Mouse (Mus musculus) hindbrain, embryonic 12.5 days (tissue): ENCODE results near the gene Fam89b. TPM values are rescaled to one million over a fixed set of nuclear protein-coding genes. Genes with fewer than 3 reads are reported as not detected.
A peak's percentile ranks its signal among the peaks of the same experiment; 100 is the strongest.

Source experiments
- ATAC-seq: fragments of 200-750 bp; cut with Nextera tagmentation; 2 replicates; pipeline ENCODE4 v1.8.0; 2017; ENCODE audit warnings: moderate TSS enrichment; ENCODE audit not compliant: low FRiP score
- H3K27ac ChIP-seq: fragments of 300-500 bp; sonication (generic); 2 replicates; pipeline ENCODE4 v1.5.1; 2016; ENCODE audit warnings: mild to moderate bottlenecking
- H3K27me3 ChIP-seq: fragments of 300-500 bp; sonication (generic); 2 replicates; pipeline ENCODE4 v1.6.1; 2016; ENCODE audit warnings: mild to moderate bottlenecking
- H3K36me3 ChIP-seq: fragments of 300-500 bp; sonication (generic); 2 replicates; pipeline ENCODE4 v1.6.1; 2016; ENCODE audit warnings: mild to moderate bottlenecking
- H3K4me1 ChIP-seq: fragments of 300-500 bp; sonication (generic); 2 replicates; pipeline ENCODE4 v1.6.1; 2016
- H3K4me2 ChIP-seq: fragments of 300-500 bp; sonication (generic); replicated peaks from 2 replicates; pipeline ENCODE4 v1.6.1; 2016; ENCODE audit warnings: mild to moderate bottlenecking
- H3K4me3 ChIP-seq: fragments of 300-500 bp; sonication (generic); 2 replicates; pipeline ENCODE4 v1.5.1; 2016; ENCODE audit warnings: mild to moderate bottlenecking
- H3K9ac ChIP-seq: fragments of 300-500 bp; sonication (generic); 2 replicates; pipeline ENCODE4 v1.6.1; 2016; ENCODE audit warnings: mild to moderate bottlenecking, moderate library complexity
- H3K9me3 ChIP-seq: fragments of 300-500 bp; sonication (generic); replicated peaks from 2 replicates; pipeline ENCODE4 v1.6.1; 2016; ENCODE audit warnings: mild to moderate bottlenecking
- WGBS: fragments of 180-500 bp; shearing (Covaris S2); methylation state at CpG from one replicate; pipeline ENCODE4 v1.1.7; 2016; 5-methylcytosine and 5-hydroxymethylcytosine counted together
- polyA plus RNA-seq: library from polyadenylated mRNA; unstranded; fragments of >200 nt; fragmentation: Nextera tagmentation; extraction: Ambion mirVana; gene quantifications from 2 replicates; pipeline ENCODE4 v1.2.1, GENCODE M21; 2016

The Fam89b gene
- polyA plus RNA-seq, 1 experiment from 2014 or later = 177 TPM

DNA sequence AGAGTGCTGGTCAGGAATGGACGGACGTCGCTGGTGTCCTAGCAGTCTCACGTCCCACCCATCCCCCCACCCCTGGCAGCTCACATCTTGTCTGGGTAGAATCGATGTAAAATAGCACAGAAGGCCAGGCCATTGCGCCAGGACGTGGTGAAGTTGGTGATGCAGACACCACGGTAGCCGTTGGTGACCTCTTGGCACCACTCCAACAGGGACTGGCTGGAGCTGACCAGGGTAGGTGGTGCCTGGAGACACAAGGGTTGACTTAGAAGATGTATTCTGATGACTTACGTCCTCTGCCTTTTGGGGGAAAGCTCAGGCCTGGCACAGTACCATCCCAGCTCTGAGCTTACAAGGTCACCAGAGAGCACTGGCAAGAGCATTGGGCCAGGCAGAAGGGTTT, 12.5 kb downstream of the Fam89b start:
- Histone ChIP-seq H3K27ac (no peak overlapping the region), H3K9me3 (no peaks in the 10 kb centered on the region), H3K36me3 (peaks cover 69% of the 10 kb centered on the region), H3K4me3 (no peak overlapping the region), H3K4me2 (no peak overlapping the region), H3K4me1 (peaks cover 35% of the 10 kb centered on the region), H3K27me3 (no peaks in the 10 kb centered on the region; the same call in 1 of the 2 replicates), H3K9ac (no peak overlapping the region)
- 59% methylated on average over 10 of the region's 10 CpGs for WGBS
- 0 out of 2 replicates have a peak, but pooled peaks have one; percentile 7 for ATAC-seq

DNA sequence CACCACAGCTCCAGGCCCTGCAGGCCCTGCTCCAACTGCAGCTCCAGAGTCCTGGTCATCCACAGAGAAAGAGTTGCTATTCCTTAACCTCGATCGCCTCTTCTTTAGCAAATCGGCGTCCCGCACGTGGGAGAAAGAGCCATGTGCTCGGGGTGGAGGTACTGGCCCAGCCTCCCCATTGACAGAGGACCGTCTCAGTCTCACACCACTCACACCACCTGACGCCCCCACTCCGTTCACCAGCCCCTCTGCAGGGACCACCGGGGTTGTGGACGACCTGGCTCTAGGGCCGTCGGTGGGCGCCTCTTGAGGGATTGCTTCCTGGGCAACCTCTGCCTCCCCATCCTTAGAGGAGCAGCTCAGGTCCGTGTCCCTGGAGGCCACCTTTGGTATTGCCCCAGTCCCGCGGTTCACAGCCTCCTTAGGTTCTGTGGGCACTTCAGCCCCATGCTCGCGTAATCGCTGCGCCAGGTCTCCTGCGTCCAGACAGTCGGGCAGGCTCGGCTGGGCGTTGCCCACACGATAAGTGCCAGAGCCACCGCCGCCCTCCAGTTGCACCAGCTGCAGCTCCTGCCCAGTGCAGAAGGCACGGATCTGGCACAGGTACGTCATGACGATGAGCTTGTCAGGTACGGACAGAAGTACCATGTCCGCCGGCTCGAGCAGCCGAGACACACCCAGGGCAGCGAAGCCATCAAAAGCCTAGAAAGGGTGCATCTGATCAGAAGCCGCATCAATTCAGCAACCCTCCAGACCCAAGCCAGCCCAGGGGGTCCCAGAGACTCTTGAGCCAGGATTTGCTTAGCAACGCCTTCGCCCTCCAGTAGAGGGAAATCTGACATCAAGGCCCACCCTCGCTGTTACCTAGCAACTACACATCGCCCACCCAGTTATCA, 13.4 kb downstream of the Fam89b start:
- ATAC-seq = peak; percentile 70
- H3K4me3 ChIP-seq = peak overlapping the region; percentile 4; the same call in 1 of the 2 replicates

DNA sequence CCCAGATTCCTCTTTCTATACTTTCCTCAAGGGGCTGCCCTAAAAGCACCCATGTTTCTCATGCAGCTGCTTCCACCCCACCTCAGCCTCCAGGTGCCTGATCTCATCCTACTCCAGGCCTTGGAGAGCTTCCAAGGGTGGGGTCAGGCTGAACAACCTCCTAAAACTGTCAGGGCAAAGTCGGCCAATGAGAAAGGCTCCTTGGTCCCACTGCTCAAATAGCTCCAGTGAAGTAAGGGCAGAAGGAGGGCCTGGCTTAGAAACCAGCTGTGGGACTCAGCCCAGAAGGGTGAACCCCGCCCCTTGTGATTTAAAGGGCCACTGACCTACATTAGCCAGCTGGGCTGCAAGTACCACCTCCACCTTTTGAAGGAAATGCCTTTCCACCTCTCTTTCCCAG, 15.7 kb downstream of the Fam89b start:
- 0 out of 2 replicates have a peak overlapping the region, but pooled peaks have one; percentile 32 for H3K9ac ChIP-seq
- H3K27ac ChIP-seq = no peak overlapping the region
- no peaks in the 10 kb centered on the region for H3K9me3 ChIP-seq
- no peaks in the 10 kb centered on the region; the same call in 1 of the 2 replicates for H3K27me3 ChIP-seq
- H3K4me3 ChIP-seq = no peak overlapping the region
- 14% methylated on average over 2 of the region's 2 CpGs for WGBS
- no peak overlapping the region for H3K4me2 ChIP-seq
- peaks cover 60% of the 10 kb centered on the region for H3K36me3 ChIP-seq
- H3K4me1 ChIP-seq = peaks cover 35% of the 10 kb centered on the region
- ATAC-seq = no peak

More for the DNA sequence above, 13.4 kb downstream of the Fam89b start:
- Histone ChIP-seq H3K9ac (peak overlapping the region; percentile 20; the same call in 1 of the 2 replicates), H3K4me1 (peaks cover 35% of the 10 kb centered on the region), H3K36me3 (peaks cover 60% of the 10 kb centered on the region), H3K27ac (no peak overlapping the region), H3K27me3 (no peaks in the 10 kb centered on the region; the same call in 1 of the 2 replicates), H3K4me2 (peak overlapping the region; percentile 40), H3K9me3 (no peaks in the 10 kb centered on the region)
- WGBS = 21% methylated on average over 43 of the region's 43 CpGs

DNA sequence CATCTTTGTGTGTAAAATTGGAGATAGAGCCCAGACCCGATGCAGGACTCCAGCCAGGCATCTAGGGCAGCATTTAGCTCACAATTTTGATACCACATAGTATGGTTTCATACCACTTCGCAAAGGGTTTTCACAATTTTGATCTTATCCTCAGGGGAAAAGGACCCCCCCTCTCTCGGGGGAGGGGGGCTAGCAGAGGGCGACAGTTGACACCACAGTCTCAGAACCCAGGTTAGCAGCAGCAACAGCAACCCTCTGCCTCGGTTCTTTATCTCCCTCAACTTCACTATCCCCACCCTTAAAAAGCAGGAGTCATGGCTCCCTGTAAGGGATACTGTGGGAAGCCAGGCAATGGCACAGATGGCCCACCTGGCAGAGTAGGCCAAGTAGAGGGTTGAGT, 16.2 kb downstream of the Fam89b start:
- Histone ChIP-seq H3K9me3 (no peaks in the 10 kb centered on the region), H3K36me3 (peaks cover 60% of the 10 kb centered on the region), H3K4me3 (no peak overlapping the region), H3K4me1 (peaks cover 35% of the 10 kb centered on the region), H3K27ac (no peak overlapping the region), H3K4me2 (no peak overlapping the region), H3K9ac (0 out of 2 replicates have a peak overlapping the region, but pooled peaks have one; percentile 32), H3K27me3 (no peaks in the 10 kb centered on the region; the same call in 1 of the 2 replicates)
- 77% methylated on average over 5 of the region's 5 CpGs for WGBS
- no peak for ATAC-seq

DNA sequence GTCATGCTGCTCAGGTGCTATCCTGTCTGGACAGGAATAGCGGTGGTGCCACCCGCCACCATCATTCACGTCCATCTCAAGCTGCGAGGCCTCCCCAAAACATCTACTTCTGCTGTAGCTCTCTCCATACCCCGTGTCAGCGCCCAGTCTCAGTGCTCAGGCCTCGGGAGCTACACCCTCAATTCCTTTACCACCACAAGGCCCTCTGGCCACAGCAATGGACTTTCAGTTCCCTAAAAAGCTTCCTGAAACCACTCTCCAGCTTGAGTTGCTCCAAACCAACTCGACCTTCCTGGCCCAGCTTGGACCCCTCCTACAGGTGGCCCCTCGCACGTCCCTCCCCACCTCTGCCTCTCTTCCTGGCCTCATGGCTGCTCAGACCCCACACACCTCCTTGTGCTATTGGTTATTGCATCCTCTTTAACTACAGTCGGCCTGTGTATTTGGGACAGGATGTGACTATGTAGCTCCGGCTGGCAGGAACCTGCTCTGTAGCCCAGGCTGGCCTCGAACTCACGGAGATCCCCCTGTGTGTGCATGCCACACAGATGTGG, 17.5 kb downstream of the Fam89b start:
- WGBS = 94% methylated on average over 14 of the region's 14 CpGs
- Histone ChIP-seq H3K27ac (no peak overlapping the region), H3K4me1 (peaks cover 28% of the 10 kb centered on the region), H3K9me3 (no peaks in the 10 kb centered on the region), H3K36me3 (peaks cover 62% of the 10 kb centered on the region), H3K27me3 (no peaks in the 10 kb centered on the region; the same call in 1 of the 2 replicates), H3K9ac (no peak overlapping the region), H3K4me2 (no peak overlapping the region), H3K4me3 (no peak overlapping the region)
- no peak for ATAC-seq

DNA sequence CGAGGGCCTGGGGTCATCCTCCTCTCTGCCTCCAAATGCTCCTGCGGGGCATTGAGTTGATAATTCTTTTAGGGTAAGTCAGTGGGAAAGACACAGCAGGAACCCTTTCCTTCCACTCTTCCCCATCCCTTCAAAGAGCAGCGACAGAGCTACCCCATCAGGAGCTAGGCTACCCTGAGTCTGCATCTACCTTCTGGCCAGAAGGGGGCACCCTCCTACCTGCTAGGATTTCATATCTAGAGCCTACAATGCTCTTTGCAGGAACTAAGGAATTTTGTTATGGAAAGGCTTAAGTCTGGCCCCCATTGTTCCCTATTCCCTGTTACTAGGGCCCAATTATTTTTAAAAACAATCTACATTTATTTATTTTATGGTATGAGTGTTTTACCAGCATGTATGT, 18.2 kb downstream of the Fam89b start:
- Histone ChIP-seq H3K27me3 (no peaks in the 10 kb centered on the region), H3K9ac (no peak overlapping the region), H3K4me2 (no peak overlapping the region), H3K9me3 (no peaks in the 10 kb centered on the region), H3K4me1 (peaks cover 20% of the 10 kb centered on the region), H3K36me3 (peaks cover 68% of the 10 kb centered on the region), H3K4me3 (no peak overlapping the region), H3K27ac (no peak overlapping the region)
- WGBS = 9% methylated on average over 3 of the region's 3 CpGs
- no peak for ATAC-seq

DNA sequence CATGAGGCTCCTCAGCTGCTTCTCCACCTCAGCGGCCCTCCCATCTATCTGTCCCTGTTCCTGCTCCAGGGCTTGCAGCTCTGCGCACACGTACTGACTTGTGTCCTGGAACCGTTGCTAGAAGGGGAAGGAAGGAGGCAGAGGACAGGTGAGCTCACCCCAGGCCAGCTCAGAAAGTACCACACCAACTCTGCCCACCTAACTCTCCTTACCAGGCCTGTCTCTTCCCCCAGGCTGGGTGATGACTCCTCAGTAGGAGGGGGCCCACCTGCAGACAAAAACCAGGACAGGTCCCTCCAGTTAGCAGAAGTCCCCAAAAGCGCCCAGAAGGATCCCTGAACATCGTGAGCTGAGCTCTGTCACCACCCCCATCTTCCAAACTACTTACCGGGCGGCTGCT, 18.9 kb downstream of the Fam89b start:
- H3K36me3 ChIP-seq = peaks cover 71% of the 10 kb centered on the region

DNA sequence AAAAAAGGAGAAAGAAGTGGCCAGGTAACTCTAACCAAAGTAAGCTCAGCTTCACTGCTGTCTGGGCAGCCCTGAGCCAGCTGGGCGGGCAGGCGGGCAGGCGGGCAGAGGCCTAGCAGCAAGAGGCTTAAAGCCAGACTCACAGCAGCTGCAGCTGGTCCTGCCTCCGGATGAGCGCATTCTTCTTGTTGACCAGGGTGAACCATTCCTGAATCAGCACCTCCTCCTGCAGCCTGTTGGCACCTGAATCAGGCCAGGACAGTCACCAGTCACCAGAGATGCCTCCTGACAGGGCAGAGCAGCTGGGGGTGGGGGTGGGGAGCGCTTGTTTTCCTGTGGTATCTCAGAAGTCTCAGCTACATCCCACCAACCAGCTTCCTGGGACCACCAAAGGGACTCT, 19.4 kb downstream of the Fam89b start:
- H3K27me3 ChIP-seq = no peaks in the 10 kb centered on the region
- H3K9ac ChIP-seq = no peak overlapping the region
- H3K27ac ChIP-seq = no peak overlapping the region
- no peak overlapping the region for H3K4me3 ChIP-seq
- ATAC-seq = no peak
- no peak overlapping the region for H3K4me2 ChIP-seq
- WGBS = 93% methylated on average over 6 of the region's 6 CpGs
- peaks cover 71% of the 10 kb centered on the region for H3K36me3 ChIP-seq
- no peaks in the 10 kb centered on the region for H3K9me3 ChIP-seq
- peaks cover 9% of the 10 kb centered on the region; the same call in 1 of the 2 replicates for H3K4me1 ChIP-seq

More for the DNA sequence above, 18.9 kb downstream of the Fam89b start:
- Histone ChIP-seq H3K27me3 (no peaks in the 10 kb centered on the region), H3K4me2 (no peak overlapping the region), H3K9ac (no peak overlapping the region), H3K4me1 (peaks cover 14% of the 10 kb centered on the region), H3K27ac (no peak overlapping the region), H3K4me3 (no peak overlapping the region), H3K9me3 (no peaks in the 10 kb centered on the region)
- WGBS = 71% methylated on average over 8 of the region's 8 CpGs
- ATAC-seq = no peak

DNA sequence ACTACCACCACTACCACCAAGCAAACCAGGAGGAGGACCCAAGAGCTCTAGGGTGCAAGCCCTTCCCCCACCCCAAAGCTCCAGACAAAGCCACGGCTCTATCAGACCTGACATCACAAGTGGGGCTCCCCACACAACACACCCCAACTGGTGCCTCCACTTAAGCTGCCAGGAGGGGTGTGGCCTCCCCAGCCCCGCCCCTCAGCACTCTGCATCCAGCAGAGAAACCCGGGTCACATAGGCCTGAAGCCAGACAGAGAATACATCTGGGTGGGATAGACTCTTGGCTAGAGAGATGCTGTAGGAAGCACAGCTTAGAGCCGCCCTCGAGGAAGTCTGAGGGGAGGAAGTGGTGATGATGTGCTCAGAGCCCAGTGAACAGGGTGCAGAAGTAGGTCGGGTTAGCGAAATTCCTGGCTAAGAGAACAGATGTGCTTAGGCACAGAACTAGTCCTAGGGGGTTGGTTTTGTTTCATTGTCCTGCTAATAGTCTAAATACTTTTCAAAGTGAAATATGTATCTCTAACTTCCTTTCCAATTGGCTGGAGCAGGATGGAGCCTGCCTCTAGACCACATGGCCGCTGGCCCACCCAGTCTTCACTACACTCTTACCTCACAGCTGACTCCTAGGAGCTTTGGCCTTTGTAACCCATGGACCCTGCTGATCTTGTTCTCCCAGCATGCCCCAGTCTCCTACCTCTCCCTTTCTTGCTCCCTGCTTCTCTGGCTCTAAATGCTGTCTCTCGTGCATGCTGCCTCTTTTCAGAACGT, 24.5 kb downstream of the Fam89b start:
- no peak overlapping the region; the same call in 1 of the 2 replicates for H3K27ac ChIP-seq
- no peak overlapping the region for H3K4me2 ChIP-seq
- H3K9ac ChIP-seq = no peak overlapping the region
- WGBS = 49% methylated on average over 10 of the region's 10 CpGs
- no peaks in the 10 kb centered on the region for H3K27me3 ChIP-seq
- H3K4me3 ChIP-seq = no peak overlapping the region
- no peak for ATAC-seq
- H3K9me3 ChIP-seq = no peaks in the 10 kb centered on the region
- H3K4me1 ChIP-seq = peaks cover 9% of the 10 kb centered on the region
- H3K36me3 ChIP-seq = peaks cover 67% of the 10 kb centered on the region

DNA sequence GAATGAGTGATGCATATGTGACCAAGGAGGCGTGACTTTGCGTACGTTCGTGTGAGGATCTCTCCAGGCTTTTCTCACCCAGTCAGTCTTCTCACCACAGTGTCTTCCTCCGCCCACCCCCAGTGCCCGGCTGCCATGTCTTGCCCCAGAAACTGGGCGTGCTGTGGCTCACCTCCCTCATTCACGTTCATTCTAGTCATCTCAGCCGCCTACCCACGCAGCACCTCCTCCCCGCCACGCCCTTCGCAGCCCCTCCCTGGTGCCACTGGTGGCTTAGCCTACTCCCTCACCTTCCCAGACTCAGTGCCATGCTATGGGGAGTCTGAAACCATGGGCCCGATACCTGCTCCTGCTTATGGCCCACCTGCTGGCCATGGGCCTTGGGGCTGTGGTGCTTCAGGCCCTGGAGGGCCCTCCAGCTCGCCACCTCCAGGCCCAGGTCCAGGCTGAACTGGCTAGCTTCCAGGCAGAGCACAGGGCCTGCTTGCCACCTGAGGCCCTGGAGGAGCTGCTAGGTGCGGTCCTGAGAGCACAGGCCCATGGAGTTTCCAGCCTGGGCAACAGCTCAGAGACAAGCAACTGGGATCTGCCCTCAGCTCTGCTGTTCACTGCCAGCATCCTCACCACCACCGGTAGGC, 25.2 kb downstream of the Fam89b start, which contains the start of gene Kcnk7:
Gene Kcnk7, plus strand, starts transcription at position 205 of the 638 bp plus-strand sequence.
- Histone ChIP-seq H3K27me3 (no peaks in the 10 kb centered on the region), H3K36me3 (peaks cover 69% of the 10 kb centered on the region), H3K9me3 (no peaks in the 10 kb centered on the region), H3K27ac (peak within 1 kb of the TSS; percentile 18; the same call in 1 of the 2 replicates), H3K4me3 (no peak within 1 kb of the TSS), H3K9ac (no peak within 1 kb of the TSS), H3K4me2 (no peak within 1 kb of the TSS), H3K4me1 (peaks cover 9% of the 10 kb centered on the region)
- no peak for ATAC-seq
- 81% methylated on average over 17 of the region's 17 CpGs for WGBS

DNA sequence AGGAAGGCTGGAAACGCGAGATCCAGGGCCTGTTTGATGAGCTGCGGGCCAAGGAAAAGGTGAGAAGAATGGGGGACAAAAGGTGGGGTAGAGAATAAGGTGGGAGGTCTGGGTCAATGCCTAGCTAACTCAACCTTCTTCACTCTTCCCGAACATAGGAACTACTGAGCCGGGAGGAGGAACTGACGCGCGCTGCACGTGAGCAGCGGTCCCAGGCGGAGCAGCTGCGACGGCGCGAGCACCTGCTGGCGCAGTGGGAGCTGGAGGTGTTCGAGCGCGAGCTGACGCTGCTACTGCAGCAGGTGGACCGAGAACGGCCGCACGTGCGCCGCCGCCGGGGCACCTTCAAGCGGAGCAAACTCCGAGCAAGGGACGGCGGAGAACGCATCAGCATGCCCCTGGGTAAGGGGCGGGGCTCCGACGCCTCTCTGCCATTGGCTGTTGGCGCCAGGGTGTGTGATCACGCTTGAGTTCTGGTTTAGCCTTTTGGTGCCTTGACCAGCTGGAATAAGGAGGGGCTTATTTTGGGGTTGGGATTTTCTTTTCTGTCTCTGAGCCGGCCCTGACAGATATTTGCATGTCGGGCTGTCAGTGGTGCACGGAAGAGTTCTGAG, 33.5 kb downstream of the Fam89b start:
- no peak for ATAC-seq
- WGBS = 11% methylated on average over 41 of the region's 41 CpGs
- no peak overlapping the region for H3K27ac ChIP-seq

More for the DNA sequence above, 33.5 kb downstream of the Fam89b start:
- H3K9ac ChIP-seq = peak overlapping the region; percentile 33; the same call in 1 of the 2 replicates
- peak overlapping the region; percentile 54 for H3K4me2 ChIP-seq
- H3K4me1 ChIP-seq = peaks cover 42% of the 10 kb centered on the region
- peak overlapping the region; percentile 27 for H3K4me3 ChIP-seq
- H3K27me3 ChIP-seq = peaks cover 8% of the 10 kb centered on the region; the same call in 1 of the 2 replicates
- H3K9me3 ChIP-seq = no peaks in the 10 kb centered on the region
- H3K36me3 ChIP-seq = peaks cover 76% of the 10 kb centered on the region
